Mouse (Mus musculus) T-helper 1 cell (primary cell): Measurements from ENCODE around the gene Fzr1.

ENCODE experiments used
- in situ Hi-C: fragments of 300-600 bp; cut with MboI, MseI; formaldehyde crosslinking; loops from one replicate; pipeline ENCODE4 v1.15.1; 2025; ENCODE audit warnings: high pct_unique_total_duplicates

Fzr1 gene

GRCm38 (mm10) chr10:81383802-81384604 is 5.7 kb upstream of the Fzr1 start, which contains the start of the genes Dohh and Gm48551:
Dohh (plus strand) TSS chr10:81384428.
Gm48551 (plus strand) TSS chr10:81384466.
- in situ Hi-C loops, result no loop called here

GRCm38 (mm10) chr10:81382039-81382438 is 3.7 kb upstream of the Fzr1 start:
- in situ Hi-C loops, result no loop called here

- in situ Hi-C loops, result loop anchor here (10.0 kb wide), 1 partner anchor 555 kb away; the partner anchor contains the start of gene Oaz1
Observed at GRCm38 (mm10) chr10:81379809-81380378, 1.6 kb upstream of the Fzr1 start.

GRCm38 (mm10) chr10:81379183-81379553 is 852 bp upstream of the Fzr1 start:
- in situ Hi-C loops, result loop anchor here (10.0 kb wide), 1 partner anchor 554 kb away; the partner anchor contains the start of gene Oaz1

GRCm38 (mm10) chr10:81378553-81379182 is 352 bp upstream of the Fzr1 start:
- in situ Hi-C loops, result loop anchor here (10.0 kb wide), 1 partner anchor 554 kb away; the partner anchor contains the start of gene Oaz1

- in situ Hi-C loops, result loop anchor here (10.0 kb wide), 1 partner anchor 553 kb away; the partner anchor contains the start of gene Oaz1
Observed at GRCm38 (mm10) chr10:81377362-81377664, 1.0 kb downstream of the Fzr1 start.

- in situ Hi-C loops, result loop anchor here (10.0 kb wide), 1 partner anchor 552 kb away; the partner anchor contains the start of gene Oaz1
Observed at GRCm38 (mm10) chr10:81376561-81377361, 1.6 kb downstream of the Fzr1 start.

- in situ Hi-C loops, result loop anchor here (10.0 kb wide), 1 partner anchor 551 kb away; the partner anchor contains the start of gene Oaz1
Observed at GRCm38 (mm10) chr10:81375322-81375721, 3.0 kb downstream of the Fzr1 start.

GRCm38 (mm10) chr10:81367207-81367495 is 11.2 kb downstream of the Fzr1 start:
- in situ Hi-C loops, result no loop called here

GRCm38 (mm10) chr10:81366477-81367206 is 11.7 kb downstream of the Fzr1 start:
- in situ Hi-C loops, result no loop called here

- in situ Hi-C loops, result no loop called here
Observed at GRCm38 (mm10) chr10:81365672-81366476, 12.4 kb downstream of the Fzr1 start, which contains the start of gene 4930404N11Rik. 4930404N11Rik (minus strand) TSS chr10:81365816.

- in situ Hi-C loops, result no loop called here
Observed at GRCm38 (mm10) chr10:81365073-81365472, 13.2 kb downstream of the Fzr1 start.

GRCm38 (mm10) chr10:81364666-81365065 is 13.7 kb downstream of the Fzr1 start:
- in situ Hi-C loops, result no loop called here

GRCm38 (mm10) chr10:81363436-81364346 is 14.6 kb downstream of the Fzr1 start:
- in situ Hi-C loops, result no loop called here

- in situ Hi-C loops, result no loop called here
Observed at GRCm38 (mm10) chr10:81362336-81362949, 15.9 kb downstream of the Fzr1 start.

- in situ Hi-C loops, result no loop called here
Observed at GRCm38 (mm10) chr10:81360721-81361120, 17.6 kb downstream of the Fzr1 start.

- in situ Hi-C loops, result no loop called here
Observed at GRCm38 (mm10) chr10:81358841-81359240, 19.5 kb downstream of the Fzr1 start.

GRCm38 (mm10) chr10:81358209-81358608 is 20.1 kb downstream of the Fzr1 start:
- in situ Hi-C loops, result no loop called here
